Mouse (Mus musculus) right cerebral cortex, postnatal 4 days (tissue): Measurements from ENCODE around the gene 4930432M17Rik.

ENCODE experiments used
- DNase-seq: peaks from one replicate; pipeline ENCODE4 v3.0.0-alpha.2; 2022

4930432M17Rik gene

GRCm38 (mm10) chr3:121670462-121670861, at the start of gene 4930432M17Rik:
Gene 4930432M17Rik, plus strand, starts transcription at chr3:121670762.
- no peak for DNase-seq

- no peak for DNase-seq
These were observed 44.9 kb upstream of the 4930432M17Rik start for GRCm38 (mm10) chr3:121625662-121626061.

GRCm38 (mm10) chr3:121626273-121626672, 44.3 kb upstream of the 4930432M17Rik start:
- no peak for DNase-seq

- DNase-seq, result no peak
These were observed 42.3 kb upstream of the 4930432M17Rik start for GRCm38 (mm10) chr3:121628245-121628644.

- no peak for DNase-seq
These were observed 39.9 kb upstream of the 4930432M17Rik start for GRCm38 (mm10) chr3:121630626-121631025.

GRCm38 (mm10) chr3:121634963-121635362, 35.6 kb upstream of the 4930432M17Rik start:
- no peak for DNase-seq

- DNase-seq, result no peak
These were observed 35.1 kb upstream of the 4930432M17Rik start for GRCm38 (mm10) chr3:121635505-121635904.

GRCm38 (mm10) chr3:121636315-121636714, 34.2 kb upstream of the 4930432M17Rik start:
- DNase-seq, result peak; percentile 62

- DNase-seq, result no peak
These were observed 33.8 kb upstream of the 4930432M17Rik start for GRCm38 (mm10) chr3:121636748-121637147.

- DNase-seq, result no peak
These were observed 32.8 kb upstream of the 4930432M17Rik start for GRCm38 (mm10) chr3:121637792-121638191.

GRCm38 (mm10) chr3:121638241-121638640, 32.3 kb upstream of the 4930432M17Rik start:
- DNase-seq, result no peak

- DNase-seq, result no peak
These were observed 30.0 kb upstream of the 4930432M17Rik start for GRCm38 (mm10) chr3:121640611-121641010.

GRCm38 (mm10) chr3:121643236-121643635, 27.3 kb upstream of the 4930432M17Rik start:
- no peak for DNase-seq

GRCm38 (mm10) chr3:121645447-121645846, 25.1 kb upstream of the 4930432M17Rik start:
- DNase-seq, result no peak

- DNase-seq, result no peak
These were observed 24.1 kb upstream of the 4930432M17Rik start for GRCm38 (mm10) chr3:121646364-121647048.

GRCm38 (mm10) chr3:121648238-121648778, 22.3 kb upstream of the 4930432M17Rik start:
- DNase-seq, result no peak

- no peak for DNase-seq
These were observed 20.4 kb upstream of the 4930432M17Rik start for GRCm38 (mm10) chr3:121650052-121650671.

- DNase-seq, result no peak
These were observed 18.9 kb upstream of the 4930432M17Rik start for GRCm38 (mm10) chr3:121651710-121652109.

- no peak for DNase-seq
These were observed 18.4 kb upstream of the 4930432M17Rik start for GRCm38 (mm10) chr3:121652186-121652585.

GRCm38 (mm10) chr3:121656922-121657321, 13.6 kb upstream of the 4930432M17Rik start:
- no peak for DNase-seq

GRCm38 (mm10) chr3:121662705-121663469, 7.7 kb upstream of the 4930432M17Rik start:
- DNase-seq, result no peak

GRCm38 (mm10) chr3:121663470-121663847, 7.1 kb upstream of the 4930432M17Rik start:
- DNase-seq, result no peak

- DNase-seq, result no peak
These were observed 1.7 kb downstream of the 4930432M17Rik start for GRCm38 (mm10) chr3:121672135-121672790.
